Mouse (Mus musculus) heart, embryonic 16.5 days (tissue): ENCODE results near the gene 2700097O09Rik. TPM values are rescaled to one million over a fixed set of nuclear protein-coding genes. Genes with fewer than 3 reads are reported as not detected.

ENCODE experiments used
- ATAC-seq: fragments of 200-750 bp; cut with Nextera tagmentation; replicated peaks from 2 replicates; pipeline ENCODE4 v1.8.0; 2017; ENCODE audit warnings: moderate number of reproducible peaks; ENCODE audit not compliant: insufficient read depth, low FRiP score; ENCODE audit errors: extremely low read depth
- H3K27ac ChIP-seq: fragments of 300-500 bp; sonication (generic); 2 replicates; pipeline ENCODE4 v1.5.1; 2014; ENCODE audit warnings: mild to moderate bottlenecking, low read length, control low read depth, moderate library complexity
- H3K27me3 ChIP-seq: fragments of 300-500 bp; sonication (generic); 2 replicates; pipeline ENCODE4 v1.6.1; 2014; ENCODE audit warnings: low read length, mixed read lengths; ENCODE audit not compliant: control insufficient read depth, insufficient read depth
- H3K36me3 ChIP-seq: fragments of 300-500 bp; sonication (generic); 2 replicates; pipeline ENCODE4 v1.6.1; 2014; ENCODE audit not compliant: control insufficient read depth, insufficient read depth
- H3K4me1 ChIP-seq: fragments of 300-500 bp; sonication (generic); 2 replicates; pipeline ENCODE4 v1.6.1; 2014; ENCODE audit warnings: low read length, mixed read lengths; ENCODE audit not compliant: control insufficient read depth, insufficient read depth
- H3K4me2 ChIP-seq: fragments of 300-500 bp; sonication (generic); 2 replicates; pipeline ENCODE4 v1.6.1; 2014; ENCODE audit warnings: low read depth, mild to moderate bottlenecking, control low read depth, low read length
- H3K4me3 ChIP-seq: fragments of 300-500 bp; sonication (generic); 2 replicates; pipeline ENCODE4 v1.5.1; 2014; ENCODE audit warnings: mild to moderate bottlenecking, control low read depth, low read length
- H3K9ac ChIP-seq: fragments of 300-500 bp; sonication (generic); 2 replicates; pipeline ENCODE4 v1.6.1; 2014; ENCODE audit warnings: low read length, control low read depth
- H3K9me3 ChIP-seq: fragments of 300-500 bp; sonication (generic); replicated peaks from 2 replicates; pipeline ENCODE4 v1.6.1; 2016; ENCODE audit warnings: low read length; ENCODE audit not compliant: control insufficient read depth
- WGBS: fragments of 180-500 bp; shearing (Covaris S2); extraction: QIAGEN DNeasy Blood & Tissue Kit; methylation state at CpG from one replicate; pipeline ENCODE4 v1.1.7; 2014; 5-methylcytosine and 5-hydroxymethylcytosine counted together
- polyA plus RNA-seq: library from polyadenylated mRNA; unstranded; fragments of >200 nt; fragmentation: Nextera tagmentation; extraction: Ambion mirVana; gene quantifications from 2 replicates; pipeline ENCODE4 v1.2.1, GENCODE M21; 2015

2700097O09Rik gene
- polyA plus RNA-seq, 1 experiment from 2014 or later, result 27.2 TPM

DNA sequence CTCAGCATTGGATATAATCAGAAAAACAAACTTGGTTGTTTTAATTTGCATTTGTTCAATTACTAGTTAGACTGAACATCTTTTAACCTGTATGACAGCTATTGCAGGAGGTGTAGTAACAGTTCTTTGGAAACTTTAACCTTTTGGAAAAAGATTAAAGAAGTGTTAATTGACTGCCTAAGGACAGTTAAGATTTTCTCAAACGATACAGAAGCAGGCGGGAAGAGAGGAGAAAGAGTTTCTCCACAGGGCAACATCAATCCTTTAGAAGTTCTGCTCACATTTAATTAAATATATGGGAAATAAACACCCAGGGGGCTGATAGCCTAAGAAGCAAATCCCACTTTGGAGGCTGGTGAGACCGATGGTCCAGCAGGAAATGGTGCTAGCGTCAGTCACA lies 7.4 kb downstream of the 2700097O09Rik start:
- Histone ChIP-seq H3K9me3 (no peaks in the 10 kb centered on the region), H3K27ac (no peak overlapping the region), H3K27me3 (no peaks in the 10 kb centered on the region), H3K4me1 (no peaks in the 10 kb centered on the region; the same call in 1 of the 2 replicates), H3K36me3 (no peaks in the 10 kb centered on the region), H3K9ac (no peak overlapping the region), H3K4me2 (no peak overlapping the region), H3K4me3 (no peak overlapping the region)
- WGBS, result 58% methylated on average over 4 of the region's 4 CpGs
- ATAC-seq, result no peak

GRCm38 (mm10) chr12:55062141-55062540 lies 17.8 kb downstream of the 2700097O09Rik start:
- H3K27ac ChIP-seq, result no peak overlapping the region
- no peak overlapping the region for H3K4me3 ChIP-seq
- no peak overlapping the region for H3K4me2 ChIP-seq
- H3K9ac ChIP-seq, result no peak overlapping the region
- 93% methylated on average over 1 of the region's 1 CpGs for WGBS
- no peaks in the 10 kb centered on the region for H3K27me3 ChIP-seq
- H3K36me3 ChIP-seq, result no peaks in the 10 kb centered on the region
- peaks cover 2% of the 10 kb centered on the region; the same call in 1 of the 2 replicates for H3K4me1 ChIP-seq
- no peak for ATAC-seq
- no peaks in the 10 kb centered on the region for H3K9me3 ChIP-seq

DNA sequence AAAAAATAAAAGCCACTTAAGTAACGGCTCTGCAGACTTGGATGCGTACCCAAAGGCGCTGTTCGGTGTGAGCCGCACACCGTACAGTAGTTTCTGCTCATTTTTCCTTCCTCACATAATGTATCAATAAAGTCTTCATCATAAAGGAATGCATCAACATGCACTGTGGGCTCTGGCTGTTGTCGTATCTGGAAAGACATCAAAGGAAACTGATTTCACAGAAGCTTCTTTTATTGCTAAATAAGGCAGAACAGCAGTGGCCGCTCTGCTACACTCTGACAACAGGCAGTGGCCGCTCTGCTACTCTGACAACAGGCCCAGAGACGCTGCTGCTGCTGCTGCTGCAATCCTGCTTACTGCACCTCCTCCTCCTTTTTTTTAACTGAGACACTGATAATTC lies 18.9 kb downstream of the 2700097O09Rik start:
- no peak overlapping the region for H3K4me3 ChIP-seq
- H3K9me3 ChIP-seq, result no peaks in the 10 kb centered on the region
- H3K27ac ChIP-seq, result no peak overlapping the region
- no peak for ATAC-seq
- no peaks in the 10 kb centered on the region for H3K27me3 ChIP-seq
- peaks cover 2% of the 10 kb centered on the region; the same call in 1 of the 2 replicates for H3K4me1 ChIP-seq
- no peak overlapping the region for H3K4me2 ChIP-seq
- whole genome bisulfite sequencing, result 74% methylated on average over 10 of the region's 10 CpGs
- H3K9ac ChIP-seq, result no peak overlapping the region
- H3K36me3 ChIP-seq, result no peaks in the 10 kb centered on the region

DNA sequence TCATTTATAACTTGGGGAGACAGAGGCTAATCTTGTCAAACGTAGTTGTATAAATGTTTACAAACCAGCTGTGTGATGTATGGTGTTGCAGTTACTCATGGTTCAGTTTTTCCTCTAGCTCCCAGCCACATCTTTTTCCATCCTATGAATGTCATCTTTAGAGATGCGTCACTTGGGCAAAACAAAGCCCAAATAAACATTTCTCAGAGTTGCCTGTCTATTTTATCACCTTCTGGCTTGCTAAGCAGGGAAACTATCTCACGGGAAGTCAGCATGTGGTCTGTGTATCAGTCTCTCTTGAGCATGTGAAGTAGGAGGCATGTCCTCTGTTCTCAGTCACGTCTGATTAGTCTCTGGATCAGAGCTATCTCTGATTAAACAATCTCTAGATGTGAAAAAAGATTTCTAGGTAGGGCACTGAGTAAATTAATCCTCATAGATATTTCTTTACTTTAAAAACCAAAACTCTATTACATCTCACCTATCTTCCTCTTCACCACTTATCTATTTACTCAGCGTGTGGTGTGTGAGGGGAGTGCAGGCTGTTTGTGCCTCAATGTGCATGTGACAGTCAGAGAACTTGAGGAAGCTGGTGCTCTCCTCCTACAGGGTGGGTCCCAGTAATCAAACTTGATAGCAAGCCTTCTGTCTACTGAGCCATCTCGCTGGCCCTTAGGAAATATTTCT lies 19.6 kb downstream of the 2700097O09Rik start:
- Histone ChIP-seq H3K9ac (no peak overlapping the region), H3K27ac (no peak overlapping the region), H3K9me3 (no peaks in the 10 kb centered on the region), H3K4me3 (no peak overlapping the region), H3K27me3 (no peaks in the 10 kb centered on the region), H3K36me3 (no peaks in the 10 kb centered on the region), H3K4me1 (peaks cover 2% of the 10 kb centered on the region; the same call in 1 of the 2 replicates), H3K4me2 (no peak overlapping the region)
- 51% methylated on average over 6 of the region's 6 CpGs for WGBS
- no peak for ATAC-seq

GRCm38 (mm10) chr12:55059812-55060211 lies 20.1 kb downstream of the 2700097O09Rik start:
- peaks cover 2% of the 10 kb centered on the region; the same call in 1 of the 2 replicates for H3K4me1 ChIP-seq
- H3K27ac ChIP-seq, result no peak overlapping the region
- no peak overlapping the region for H3K9ac ChIP-seq
- no peak for ATAC-seq
- no peaks in the 10 kb centered on the region for H3K9me3 ChIP-seq
- H3K4me2 ChIP-seq, result no peak overlapping the region
- WGBS, result 39% methylated on average over 3 of the region's 3 CpGs
- H3K4me3 ChIP-seq, result no peak overlapping the region
- no peaks in the 10 kb centered on the region for H3K27me3 ChIP-seq
- no peaks in the 10 kb centered on the region for H3K36me3 ChIP-seq

- Histone ChIP-seq H3K36me3 (no peaks in the 10 kb centered on the region), H3K4me2 (no peak overlapping the region), H3K9ac (no peak overlapping the region), H3K9me3 (no peaks in the 10 kb centered on the region), H3K4me3 (no peak overlapping the region), H3K27me3 (no peaks in the 10 kb centered on the region), H3K4me1 (peaks cover 2% of the 10 kb centered on the region; the same call in 1 of the 2 replicates), H3K27ac (no peak overlapping the region)
- WGBS, result 51% methylated on average over 6 of the region's 6 CpGs
- ATAC-seq, result no peak
Observed at GRCm38 (mm10) chr12:55058865-55059615, 20.9 kb downstream of the 2700097O09Rik start.

- ATAC-seq, result no peak
- WGBS, result 62% methylated on average over 2 of the region's 2 CpGs
Observed at GRCm38 (mm10) chr12:55056703-55057102, 23.2 kb downstream of the 2700097O09Rik start.

GRCm38 (mm10) chr12:55054551-55055241 lies 25.2 kb downstream of the 2700097O09Rik start:
- Histone ChIP-seq H3K4me2 (no peak overlapping the region), H3K9ac (no peak overlapping the region), H3K27ac (no peak overlapping the region), H3K4me1 (no peaks in the 10 kb centered on the region), H3K27me3 (no peaks in the 10 kb centered on the region), H3K9me3 (no peaks in the 10 kb centered on the region), H3K36me3 (no peaks in the 10 kb centered on the region), H3K4me3 (no peak overlapping the region)
- WGBS, result 77% methylated on average over 2 of the region's 2 CpGs
- no peak for ATAC-seq

More at GRCm38 (mm10) chr12:55056703-55057102, 23.2 kb downstream of the 2700097O09Rik start:
- no peaks in the 10 kb centered on the region for H3K27me3 ChIP-seq
- no peak overlapping the region for H3K9ac ChIP-seq
- no peaks in the 10 kb centered on the region for H3K9me3 ChIP-seq
- no peaks in the 10 kb centered on the region for H3K36me3 ChIP-seq
- H3K4me3 ChIP-seq, result no peak overlapping the region
- H3K4me2 ChIP-seq, result no peak overlapping the region
- H3K4me1 ChIP-seq, result peaks cover 2% of the 10 kb centered on the region; the same call in 1 of the 2 replicates
- H3K27ac ChIP-seq, result no peak overlapping the region

DNA sequence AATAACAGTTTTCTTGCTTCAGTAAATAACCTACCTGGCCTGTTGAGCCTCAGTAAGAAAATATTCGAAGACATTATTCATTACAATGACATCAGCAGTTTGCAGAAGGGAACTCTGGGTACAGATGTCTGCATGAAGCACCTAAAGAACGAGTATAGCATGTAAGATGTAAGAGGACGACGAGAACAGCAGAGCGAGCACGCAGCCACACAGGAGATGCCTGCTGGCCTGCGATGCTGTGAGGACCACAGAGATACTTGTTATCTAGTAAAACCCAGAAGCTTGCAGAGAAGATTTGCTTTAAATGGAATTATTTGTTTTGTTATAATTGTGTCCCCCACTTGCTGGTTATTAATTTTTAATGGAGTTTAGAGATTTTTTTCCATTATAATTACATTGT lies 26.6 kb downstream of the 2700097O09Rik start:
- ATAC-seq, result no peak
- Histone ChIP-seq H3K4me1 (no peaks in the 10 kb centered on the region), H3K4me3 (no peak overlapping the region), H3K27ac (no peak overlapping the region), H3K4me2 (no peak overlapping the region), H3K9me3 (no peaks in the 10 kb centered on the region), H3K36me3 (no peaks in the 10 kb centered on the region), H3K9ac (no peak overlapping the region), H3K27me3 (no peaks in the 10 kb centered on the region)
- WGBS, result 87% methylated on average over 7 of the region's 7 CpGs
